Mouse (Mus musculus) liver, postnatal 0 days (tissue): ENCODE measurements around the gene Fau. TPM values are rescaled to one million over a fixed set of nuclear protein-coding genes. Genes with fewer than 3 reads are reported as not detected.

Experiments used
- ATAC-seq: fragments of 200-750 bp; cut with Nextera tagmentation; 2 replicates; pipeline ENCODE4 v1.8.0; 2017; ENCODE audit warnings: mild to moderate bottlenecking, moderate library complexity
- DNase-seq: peaks from one replicate; pipeline ENCODE4 v3.0.0-alpha.2; 2016
- H3K27ac ChIP-seq: fragments of 300-500 bp; sonication (generic); 2 replicates; pipeline ENCODE4 v1.5.1; 2014; ENCODE audit warnings: antibody characterized with exemption, moderate library complexity, mild to moderate bottlenecking, low read depth
- H3K27me3 ChIP-seq: fragments of 300-500 bp; sonication (generic); 2 replicates; pipeline ENCODE4 v1.6.1; 2014; ENCODE audit warnings: low read length, control low read depth, mixed read lengths; ENCODE audit not compliant: insufficient read depth
- H3K36me3 ChIP-seq: fragments of 300-500 bp; sonication (generic); replicated peaks from 2 replicates; pipeline ENCODE4 v1.6.1; 2014; ENCODE audit warnings: mild to moderate bottlenecking, control low read depth, low read length, moderate library complexity, mixed read lengths; ENCODE audit not compliant: insufficient read depth
- H3K4me1 ChIP-seq: fragments of 300-500 bp; sonication (generic); 2 replicates; pipeline ENCODE4 v1.6.1; 2014; ENCODE audit warnings: antibody characterized with exemption, mild to moderate bottlenecking, control low read depth; ENCODE audit not compliant: insufficient read depth
- H3K4me2 ChIP-seq: fragments of 300-500 bp; sonication (generic); 2 replicates; pipeline ENCODE4 v1.6.1; 2014; ENCODE audit warnings: low read depth, mild to moderate bottlenecking, low read length, moderate library complexity, mixed read lengths
- H3K4me3 ChIP-seq: fragments of 300-500 bp; sonication (generic); 2 replicates; pipeline ENCODE4 v1.5.1; 2014; ENCODE audit warnings: low read depth, low read length
- H3K9ac ChIP-seq: fragments of 300-500 bp; sonication (generic); replicated peaks from 2 replicates; pipeline ENCODE4 v1.6.1; 2014; ENCODE audit warnings: mild to moderate bottlenecking, moderate library complexity
- H3K9me3 ChIP-seq: fragments of 300-500 bp; sonication (generic); 2 replicates; pipeline ENCODE4 v1.6.1; 2016; ENCODE audit warnings: mild to moderate bottlenecking, control low read depth, low read length, mixed read lengths
- CTCF ChIP-seq: sonication (generic); IDR thresholded peaks from 2 replicates; pipeline ENCODE4 v1.5.1; 2016; ENCODE audit warnings: antibody characterized with exemption, low read depth
- EP300 ChIP-seq: IDR thresholded peaks from 2 replicates; pipeline ENCODE4 v1.6.1; 2016; ENCODE audit warnings: antibody characterized with exemption, low read depth, mild to moderate bottlenecking
- WGBS: fragments of 180-500 bp; shearing (Covaris S2); extraction: QIAGEN DNeasy Blood & Tissue Kit; methylation state at CpG from one replicate; pipeline ENCODE4 v1.1.7; 2014; ENCODE audit not compliant: insufficient replicate concordance; 5-methylcytosine and 5-hydroxymethylcytosine counted together
- polyA plus RNA-seq: library from polyadenylated mRNA; unstranded; fragments of >200 nt; fragmentation: Nextera tagmentation; extraction: Ambion mirVana; gene quantifications from 2 replicates; pipeline ENCODE4 v1.2.1, GENCODE M21; 2015

The Fau gene
- polyA plus RNA-seq, 1 experiment from 2014 or later, result 781 TPM

- DNase-seq (no peak), ATAC-seq (no peak)
- H3K36me3 ChIP-seq, result no peaks in the 10 kb centered on the region
- H3K9me3 ChIP-seq, result no peaks in the 10 kb centered on the region
- H3K4me1 ChIP-seq, result no peaks in the 10 kb centered on the region
- H3K4me2 ChIP-seq, result no peak overlapping the region
- no peak overlapping the region for H3K27ac ChIP-seq
- no peak for TF ChIP-seq EP300
- no peak for TF ChIP-seq CTCF
- no peaks in the 10 kb centered on the region for H3K27me3 ChIP-seq
- no peak overlapping the region for H3K4me3 ChIP-seq
- H3K9ac ChIP-seq, result no peak overlapping the region
- WGBS, result 68% methylated on average over 9 of the region's 9 CpGs
These were observed 28.2 kb upstream of the Fau start for GRCm38 (mm10) chr19:6029426-6029825.

- Histone ChIP-seq H3K36me3 (no peaks in the 10 kb centered on the region), H3K9ac (no peak overlapping the region), H3K9me3 (no peaks in the 10 kb centered on the region), H3K4me3 (no peak overlapping the region), H3K4me1 (no peaks in the 10 kb centered on the region; the same call in 1 of the 2 replicates), H3K27ac (no peak overlapping the region), H3K4me2 (no peak overlapping the region), H3K27me3 (no peaks in the 10 kb centered on the region)
- ATAC-seq (no peak), DNase-seq (no peak)
- WGBS, result 55% methylated on average over 13 of the region's 14 CpGs
- TF ChIP-seq CTCF (no peak), EP300 (no peak)
These were observed 26.9 kb upstream of the Fau start for GRCm38 (mm10) chr19:6030520-6031280.

- no peak for ATAC-seq
- H3K4me2 ChIP-seq, result no peak overlapping the region
- no peaks in the 10 kb centered on the region for H3K27me3 ChIP-seq
- TF ChIP-seq CTCF (no peak), EP300 (no peak)
- no peak overlapping the region for H3K9ac ChIP-seq
- no peak overlapping the region for H3K27ac ChIP-seq
- H3K9me3 ChIP-seq, result no peaks in the 10 kb centered on the region
- peaks cover 6% of the 10 kb centered on the region for H3K4me1 ChIP-seq
- WGBS, result 40% methylated on average over 9 of the region's 9 CpGs
- DNase-seq, result no peak
- no peaks in the 10 kb centered on the region for H3K36me3 ChIP-seq
- H3K4me3 ChIP-seq, result no peak overlapping the region
These were observed 21.6 kb upstream of the Fau start for GRCm38 (mm10) chr19:6035966-6036585.

GRCm38 (mm10) chr19:6037695-6038094, 19.9 kb upstream of the Fau start:
- ATAC-seq (no peak), DNase-seq (no peak)
- no peak overlapping the region for H3K9ac ChIP-seq
- H3K27ac ChIP-seq, result no peak overlapping the region
- no peak overlapping the region for H3K4me2 ChIP-seq
- no peaks in the 10 kb centered on the region for H3K9me3 ChIP-seq
- H3K27me3 ChIP-seq, result no peaks in the 10 kb centered on the region
- H3K36me3 ChIP-seq, result no peaks in the 10 kb centered on the region
- peaks cover 12% of the 10 kb centered on the region for H3K4me1 ChIP-seq
- H3K4me3 ChIP-seq, result no peak overlapping the region
- TF ChIP-seq CTCF (no peak), EP300 (no peak)

GRCm38 (mm10) chr19:6038326-6038725, 19.3 kb upstream of the Fau start:
- no peaks in the 10 kb centered on the region for H3K27me3 ChIP-seq
- 63% methylated on average over 7 of the region's 7 CpGs for WGBS
- H3K9ac ChIP-seq, result no peak overlapping the region
- H3K4me3 ChIP-seq, result no peak overlapping the region
- H3K27ac ChIP-seq, result no peak overlapping the region
- no peaks in the 10 kb centered on the region for H3K36me3 ChIP-seq
- H3K4me2 ChIP-seq, result no peak overlapping the region
- no peaks in the 10 kb centered on the region for H3K9me3 ChIP-seq
- no peak for TF ChIP-seq EP300
- TF ChIP-seq CTCF, result no peak
- ATAC-seq (no peak), DNase-seq (no peak)
- peaks cover 12% of the 10 kb centered on the region for H3K4me1 ChIP-seq

- ATAC-seq, result no peak
- Histone ChIP-seq H3K4me3 (no peak overlapping the region), H3K4me2 (no peak overlapping the region), H3K9me3 (no peaks in the 10 kb centered on the region), H3K27ac (no peak overlapping the region), H3K36me3 (no peaks in the 10 kb centered on the region), H3K9ac (no peak overlapping the region), H3K27me3 (no peaks in the 10 kb centered on the region), H3K4me1 (peaks cover 16% of the 10 kb centered on the region)
- TF ChIP-seq CTCF (peak; percentile 43), EP300 (no peak)
- no peak for DNase-seq
These were observed 17.6 kb upstream of the Fau start for GRCm38 (mm10) chr19:6040002-6040401.
